Mouse (Mus musculus): Measurements from ENCODE around the gene Ttc27. TPM values are rescaled to one million over a fixed set of nuclear protein-coding genes. Genes with fewer than 3 reads are reported as not detected.

Gene Ttc27
- polyA plus RNA-seq, 1 experiment from 2014 or later, result 25.6 TPM

- no peak for TF ChIP-seq CTCF (IDR thresholded peaks at IDR 0.05; ENCODE audit: low read depth)
- no peak for DNase-seq
- no peak overlapping the region for H3K27ac ChIP-seq (ENCODE audit: low read depth)
- H3K9me3 ChIP-seq (ENCODE audit: low read depth, low read length), result no peaks in the 10 kb centered on the region
- H3K4me1 ChIP-seq (ENCODE audit: insufficient read depth), result no peaks in the 10 kb centered on the region
- no peak overlapping the region for H3K9ac ChIP-seq
- WGBS, result 80% methylated on average over 4 of the region's 4 CpGs
- no peaks in the 10 kb centered on the region for H3K27me3 ChIP-seq (ENCODE audit: insufficient read depth, low read length)
- ATAC-seq (ENCODE audit: insufficient read depth), result no peak
- no peak overlapping the region for H3K4me3 ChIP-seq (ENCODE audit: low read depth, low read length)
- 0 out of 2 replicates have a peak, but pooled peaks cover 10% of the 10 kb centered on the region for H3K36me3 ChIP-seq (ENCODE audit: insufficient read depth)
- H3K4me2 ChIP-seq, result no peak overlapping the region
Measured at GRCm38 (mm10) chr17:74802765-74803164, 85.2 kb downstream of the Ttc27 start.

- Histone ChIP-seq H3K4me1 (ENCODE audit: insufficient read depth) (no peaks in the 10 kb centered on the region), H3K4me2 (no peak overlapping the region), H3K27ac (ENCODE audit: low read depth) (no peak overlapping the region), H3K9ac (no peak overlapping the region), H3K9me3 (ENCODE audit: low read depth, low read length) (no peaks in the 10 kb centered on the region), H3K36me3 (ENCODE audit: insufficient read depth) (0 out of 2 replicates have a peak, but pooled peaks cover 10% of the 10 kb centered on the region), H3K4me3 (ENCODE audit: low read depth, low read length) (no peak overlapping the region), H3K27me3 (ENCODE audit: insufficient read depth, low read length) (no peaks in the 10 kb centered on the region)
- no peak for ATAC-seq (ENCODE audit: insufficient read depth)
- TF ChIP-seq CTCF (IDR thresholded peaks at IDR 0.05; ENCODE audit: low read depth), result no peak
- 88% methylated on average over 2 of the region's 2 CpGs for WGBS
- DNase-seq, result no peak
Measured at GRCm38 (mm10) chr17:74803835-74804234, 86.3 kb downstream of the Ttc27 start.

- H3K4me2 ChIP-seq, result no peak overlapping the region
- TF ChIP-seq CTCF (IDR thresholded peaks at IDR 0.05; ENCODE audit: low read depth), result no peak
- no peak overlapping the region for H3K4me3 ChIP-seq (ENCODE audit: low read depth, low read length)
- WGBS, result 66% methylated on average over 9 of the region's 9 CpGs
- no peak overlapping the region for H3K9ac ChIP-seq
- no peak for DNase-seq
- no peaks in the 10 kb centered on the region for H3K4me1 ChIP-seq (ENCODE audit: insufficient read depth)
- H3K9me3 ChIP-seq (ENCODE audit: low read depth, low read length), result no peaks in the 10 kb centered on the region
- no peaks in the 10 kb centered on the region for H3K27me3 ChIP-seq (ENCODE audit: insufficient read depth, low read length)
- ATAC-seq (ENCODE audit: insufficient read depth), result no peak
- H3K36me3 ChIP-seq (ENCODE audit: insufficient read depth), result 0 out of 2 replicates have a peak, but pooled peaks cover 7% of the 10 kb centered on the region
- H3K27ac ChIP-seq (ENCODE audit: low read depth), result no peak overlapping the region
Measured at GRCm38 (mm10) chr17:74804321-74804930, 86.9 kb downstream of the Ttc27 start.

GRCm38 (mm10) chr17:74807509-74808248, 90.1 kb downstream of the Ttc27 start:
- no peak overlapping the region for H3K4me2 ChIP-seq
- DNase-seq (no peak), ATAC-seq (ENCODE audit: insufficient read depth) (no peak)
- no peak overlapping the region for H3K9ac ChIP-seq
- WGBS, result 71% methylated on average over 9 of the region's 9 CpGs
- no peaks in the 10 kb centered on the region for H3K4me1 ChIP-seq (ENCODE audit: insufficient read depth)
- no peaks in the 10 kb centered on the region for H3K36me3 ChIP-seq (ENCODE audit: insufficient read depth)
- no peak for TF ChIP-seq CTCF (IDR thresholded peaks at IDR 0.05; ENCODE audit: low read depth)
- H3K27me3 ChIP-seq (ENCODE audit: insufficient read depth, low read length), result no peaks in the 10 kb centered on the region
- no peak overlapping the region for H3K27ac ChIP-seq (ENCODE audit: low read depth)
- H3K4me3 ChIP-seq (ENCODE audit: low read depth, low read length), result no peak overlapping the region
- no peaks in the 10 kb centered on the region for H3K9me3 ChIP-seq (ENCODE audit: low read depth, low read length)

- WGBS, result 85% methylated on average over 1 of the region's 1 CpGs
- DNase-seq (no peak), ATAC-seq (ENCODE audit: insufficient read depth) (no peak)
- Histone ChIP-seq H3K4me3 (ENCODE audit: low read depth, low read length) (no peak overlapping the region), H3K9ac (no peak overlapping the region), H3K4me2 (no peak overlapping the region), H3K36me3 (ENCODE audit: insufficient read depth) (no peaks in the 10 kb centered on the region), H3K27me3 (ENCODE audit: insufficient read depth, low read length) (no peaks in the 10 kb centered on the region), H3K4me1 (ENCODE audit: insufficient read depth) (no peaks in the 10 kb centered on the region), H3K27ac (ENCODE audit: low read depth) (no peak overlapping the region), H3K9me3 (ENCODE audit: low read depth, low read length) (no peaks in the 10 kb centered on the region)
- no peak for TF ChIP-seq CTCF (IDR thresholded peaks at IDR 0.05; ENCODE audit: low read depth)
Measured at GRCm38 (mm10) chr17:74808330-74808729, 90.8 kb downstream of the Ttc27 start.

- Histone ChIP-seq H3K27me3 (ENCODE audit: insufficient read depth, low read length) (no peaks in the 10 kb centered on the region), H3K4me2 (no peak overlapping the region), H3K27ac (ENCODE audit: low read depth) (no peak overlapping the region), H3K9me3 (ENCODE audit: low read depth, low read length) (no peaks in the 10 kb centered on the region), H3K36me3 (ENCODE audit: insufficient read depth) (no peaks in the 10 kb centered on the region), H3K9ac (no peak overlapping the region), H3K4me3 (ENCODE audit: low read depth, low read length) (no peak overlapping the region), H3K4me1 (ENCODE audit: insufficient read depth) (no peaks in the 10 kb centered on the region)
- no peak for ATAC-seq (ENCODE audit: insufficient read depth)
- no peak for DNase-seq
- no peak for TF ChIP-seq CTCF (IDR thresholded peaks at IDR 0.05; ENCODE audit: low read depth)
- WGBS, result 86% methylated on average over 4 of the region's 4 CpGs
Measured at GRCm38 (mm10) chr17:74808901-74809300, 91.4 kb downstream of the Ttc27 start.

GRCm38 (mm10) chr17:74810892-74811625, 93.5 kb downstream of the Ttc27 start:
- peak; percentile 84 for TF ChIP-seq CTCF (IDR thresholded peaks at IDR 0.05; ENCODE audit: low read depth)
- Histone ChIP-seq H3K27me3 (ENCODE audit: insufficient read depth, low read length) (no peaks in the 10 kb centered on the region), H3K9me3 (ENCODE audit: low read depth, low read length) (no peaks in the 10 kb centered on the region), H3K4me1 (ENCODE audit: insufficient read depth) (no peaks in the 10 kb centered on the region), H3K4me3 (ENCODE audit: low read depth, low read length) (no peak overlapping the region), H3K4me2 (no peak overlapping the region), H3K9ac (no peak overlapping the region), H3K27ac (ENCODE audit: low read depth) (no peak overlapping the region), H3K36me3 (ENCODE audit: insufficient read depth) (no peaks in the 10 kb centered on the region)
- ATAC-seq (ENCODE audit: insufficient read depth) (peak; percentile 71), DNase-seq (peak; percentile 85)
- WGBS, result 53% methylated on average over 3 of the region's 3 CpGs
